Mouse (Mus musculus) WW6 (cell line): Measurements from ENCODE around the gene Agrp.
"Not testable (repeated sequence)": the region's sequence is repeated elsewhere in the genome, so short reads cannot be mapped to it uniquely, and the experiment has no call there.

ENCODE experiments used
- DNase-seq: peaks from one replicate; pipeline ENCODE4 v3.0.0-alpha.2; 2013; ENCODE audit warnings: low read depth, low spot score

Agrp gene

DNA sequence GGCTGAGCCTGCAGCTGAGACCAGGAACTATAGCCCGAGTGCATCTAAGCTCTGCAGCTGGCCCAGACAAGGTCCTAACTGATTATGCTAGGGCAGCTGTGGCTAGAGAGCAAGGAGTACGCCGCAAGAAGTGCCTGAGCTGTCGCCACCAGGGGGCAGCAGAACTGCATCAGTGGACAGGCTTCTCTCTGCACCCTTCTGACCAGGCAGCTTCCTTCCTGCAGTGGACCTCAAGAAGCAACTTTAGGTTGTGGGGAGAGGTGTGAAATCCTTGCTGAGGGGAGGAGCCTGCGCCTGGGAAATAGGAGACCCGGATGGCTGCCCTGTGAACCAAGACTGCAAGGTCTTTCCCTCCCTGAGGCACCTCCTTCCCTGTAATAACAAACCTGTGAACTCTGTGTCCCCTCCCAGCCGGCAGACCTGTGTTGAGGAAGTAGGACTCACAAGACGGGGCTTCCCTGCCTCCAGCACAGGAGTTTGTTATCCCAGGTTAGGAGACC is 14.7 kb downstream of the Agrp start:
- peak; percentile 95 for DNase-seq

DNA sequence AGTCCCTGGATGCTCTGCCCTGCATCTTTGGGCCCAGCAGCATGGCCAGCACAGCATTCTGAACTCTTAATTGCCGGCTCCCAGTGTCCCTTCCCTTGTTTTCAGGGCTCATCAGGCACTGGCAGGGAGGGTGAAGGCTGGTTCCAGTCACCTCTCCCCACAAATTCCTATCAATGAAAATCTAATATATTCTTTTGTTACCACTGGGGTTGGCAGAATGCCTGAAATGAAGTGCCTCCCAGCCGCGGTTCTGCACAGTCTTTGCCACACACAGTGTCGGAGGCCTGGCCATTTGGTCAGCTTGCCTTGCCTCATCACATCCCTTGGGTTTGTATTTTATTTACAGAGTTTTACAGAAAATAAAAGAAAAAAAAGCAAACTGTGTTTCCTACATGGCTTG is 15.4 kb downstream of the Agrp start:
- no peak for DNase-seq

DNA sequence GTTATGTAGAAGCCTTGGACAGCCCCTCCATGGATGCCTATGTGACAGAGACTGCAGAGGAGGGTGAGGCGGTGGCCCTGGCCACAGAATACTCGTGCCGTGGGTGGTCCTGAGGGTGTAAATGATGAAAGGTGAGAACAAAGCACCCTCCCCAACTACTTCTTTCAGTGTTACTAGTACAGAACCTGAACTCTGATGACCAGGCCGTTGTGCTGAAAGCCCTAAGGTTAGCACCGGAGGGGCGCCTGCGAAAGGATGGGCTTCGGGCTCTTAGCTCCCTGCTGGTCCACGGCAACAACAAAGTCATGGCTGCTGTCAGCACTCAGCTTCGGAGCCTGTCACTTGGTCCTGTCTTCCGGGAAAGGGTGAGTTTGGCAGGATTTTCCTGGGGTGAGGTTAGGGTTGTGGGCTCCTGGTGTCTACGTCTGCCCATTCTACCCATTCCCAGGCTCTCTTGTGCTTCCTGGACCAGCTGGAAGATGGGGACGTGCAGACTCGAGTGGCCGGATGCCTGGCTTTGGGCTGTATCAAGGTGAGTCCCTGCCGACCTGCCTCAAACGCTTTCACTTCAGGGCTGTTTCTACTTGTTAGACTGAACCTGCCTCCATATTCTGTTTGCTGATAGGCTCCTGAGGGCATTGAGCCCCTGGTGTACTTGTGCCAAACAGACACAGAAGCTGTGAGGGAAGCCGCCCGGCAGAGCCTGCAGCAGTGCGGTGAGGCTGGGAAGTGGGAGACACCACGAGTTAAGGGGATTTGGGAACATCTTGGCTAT is 16.1 kb downstream of the Agrp start:
- no peak for DNase-seq

DNA sequence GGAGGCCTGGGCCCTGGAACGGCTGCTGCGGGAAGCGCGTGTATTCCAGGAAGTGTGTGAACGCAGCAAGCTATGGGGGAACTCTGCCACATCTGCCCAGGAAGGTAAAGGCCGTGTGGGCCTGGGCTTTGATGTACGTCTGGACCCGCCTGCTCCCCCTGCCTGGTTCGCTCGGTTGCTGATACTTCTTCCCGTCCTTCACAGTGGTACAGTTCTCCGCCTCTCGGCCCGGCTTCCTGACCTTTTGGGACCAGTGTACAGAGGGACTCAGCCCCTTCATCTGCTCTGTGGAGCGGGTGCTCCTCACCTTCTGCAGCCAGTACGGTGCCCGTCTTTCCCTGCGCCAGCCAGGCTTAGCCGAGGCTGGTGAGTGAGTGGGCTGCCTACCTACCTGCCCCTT is 17.0 kb downstream of the Agrp start:
- no peak for DNase-seq

DNA sequence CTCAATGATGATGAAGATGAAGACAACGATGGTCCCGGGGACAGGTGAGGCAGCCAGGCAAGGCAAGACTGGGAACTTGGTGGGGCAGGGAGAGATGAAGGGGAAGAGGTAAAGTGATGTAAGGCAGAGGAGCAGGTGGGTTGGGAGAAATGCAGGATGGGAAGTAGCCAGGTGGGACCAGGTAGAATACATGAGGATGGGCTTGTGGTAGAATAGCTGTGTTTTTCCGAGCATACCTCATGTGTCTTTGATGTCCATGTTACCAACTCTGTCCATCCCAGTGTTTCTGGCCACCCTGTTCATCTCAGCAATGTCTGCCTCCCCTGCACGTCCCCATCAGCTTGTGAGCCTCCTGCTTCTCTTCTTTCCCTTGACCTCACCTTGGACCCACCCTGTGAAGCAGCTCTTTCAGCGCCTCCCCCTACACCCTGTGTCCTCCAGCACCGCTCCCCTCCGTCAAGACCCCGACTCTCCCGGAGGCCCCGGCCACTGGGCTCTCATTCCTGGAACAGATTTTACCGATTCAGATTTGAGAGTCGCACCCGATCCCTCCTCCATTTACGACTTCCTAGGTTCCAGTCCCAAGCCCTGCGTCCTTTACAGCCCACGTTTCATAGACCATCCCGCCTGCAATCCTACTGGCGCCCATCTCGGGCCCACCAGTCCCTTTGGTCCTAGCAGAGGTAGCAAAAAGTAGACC is 18.2 kb downstream of the Agrp start:
- no peak for DNase-seq

DNA sequence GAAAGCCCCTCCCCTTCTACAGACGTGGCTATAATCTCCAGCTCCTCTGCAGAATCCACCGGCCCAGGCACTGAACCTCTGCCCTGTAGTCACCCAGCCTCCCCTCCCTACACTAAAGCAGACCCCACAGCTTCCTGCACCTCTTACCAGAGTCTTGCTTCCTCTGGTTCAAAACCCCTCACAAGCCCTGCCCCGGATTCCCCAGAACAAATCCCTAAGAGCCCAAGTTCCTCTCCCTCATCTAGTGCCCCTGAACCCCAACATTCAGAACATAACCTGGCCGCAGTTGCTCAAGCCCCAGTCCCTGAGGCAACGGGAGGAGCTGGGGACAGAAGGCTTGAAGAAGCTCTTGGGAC is 18.9 kb downstream of the Agrp start:
- no peak for DNase-seq

DNA sequence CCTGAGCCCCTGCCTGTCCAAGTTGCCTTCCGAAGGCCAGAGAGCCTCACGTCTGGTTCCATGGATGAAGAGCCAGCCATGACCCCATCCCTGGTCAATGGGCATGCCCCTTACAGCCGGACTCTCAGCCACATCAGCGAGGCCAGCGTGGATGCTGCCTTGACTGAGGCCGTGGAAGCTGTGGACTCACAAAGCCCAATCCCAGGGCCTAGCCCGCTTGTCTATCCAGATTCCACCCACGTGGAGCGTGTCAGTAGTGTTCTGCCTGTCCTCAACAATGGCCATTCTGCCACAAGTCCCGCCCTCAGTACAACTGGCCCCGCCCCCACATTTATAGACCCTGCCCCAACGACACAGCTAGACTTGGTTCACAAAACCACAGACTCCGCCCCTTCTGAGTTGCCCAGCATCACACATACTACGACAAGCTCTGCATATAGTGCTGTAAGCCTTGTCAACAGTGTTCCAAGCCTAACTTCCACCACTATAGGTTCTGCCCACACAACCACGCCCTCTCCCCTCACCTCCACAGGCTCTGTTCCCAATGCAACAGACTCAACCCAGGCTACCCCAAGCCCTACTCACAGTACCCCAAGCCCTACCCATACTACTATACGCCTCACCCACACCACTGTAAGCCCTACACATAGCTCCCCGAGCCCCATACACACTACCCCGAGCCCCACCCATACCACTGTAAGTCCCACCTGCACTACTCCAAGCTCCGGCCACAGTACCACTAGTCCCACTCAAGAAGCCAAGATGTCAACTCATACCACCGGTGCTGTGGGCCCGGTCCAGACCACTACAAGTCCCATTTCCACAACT is 19.5 kb downstream of the Agrp start:
- no peak for DNase-seq

DNA sequence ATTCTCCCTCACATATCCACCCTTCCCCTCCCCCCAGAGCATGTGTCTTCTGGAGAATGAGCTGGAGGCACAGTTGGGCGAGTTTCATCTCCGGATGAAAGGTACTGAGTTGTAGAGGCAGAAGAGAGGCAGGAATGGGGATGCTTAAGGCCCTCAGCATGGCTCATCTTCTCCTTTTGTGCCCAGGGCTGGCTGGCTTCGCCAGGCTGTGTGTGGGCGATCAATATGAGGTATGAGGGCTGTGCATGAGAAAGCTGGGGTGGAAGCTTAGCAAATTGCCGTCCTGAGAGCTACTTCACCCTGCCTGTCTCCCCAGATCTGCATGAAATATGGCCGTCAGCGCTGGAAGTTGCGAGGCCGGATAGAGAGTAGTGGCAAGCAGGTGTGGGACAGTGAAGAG is 21.3 kb downstream of the Agrp start:
- DNase-seq, result no peak

DNA sequence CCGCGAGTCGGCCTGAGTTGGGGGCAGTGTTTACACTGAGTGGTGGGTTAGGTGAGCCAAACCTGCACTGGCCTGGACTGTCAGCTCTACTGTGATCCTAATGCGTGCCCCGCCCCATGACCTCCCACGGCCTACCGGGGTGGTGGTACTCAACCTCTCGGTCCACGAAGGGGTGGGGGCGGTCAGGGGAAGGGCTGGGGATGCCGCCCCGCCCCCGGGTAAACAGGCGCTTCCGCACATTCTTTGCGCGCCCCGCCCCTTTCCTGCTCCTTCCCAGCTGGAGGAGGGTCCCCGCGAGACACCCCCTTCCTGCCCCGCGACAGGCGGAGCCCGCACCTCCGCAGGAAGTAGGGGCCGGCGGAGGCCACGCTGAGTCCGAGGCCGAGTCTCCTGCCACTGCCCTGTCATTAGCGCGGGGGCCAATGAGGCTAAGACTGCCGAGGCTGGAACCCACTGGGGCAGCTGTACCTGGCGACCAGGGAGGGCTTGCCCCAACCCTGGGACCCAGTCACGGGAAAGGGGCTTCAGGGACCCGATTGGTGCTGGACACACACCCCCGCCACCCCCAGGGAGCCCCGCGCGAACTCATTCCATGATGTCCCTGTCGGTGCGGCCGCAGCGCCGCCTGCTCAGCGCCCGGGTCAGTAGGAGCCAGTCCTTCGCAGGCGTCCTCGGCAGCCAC is 23.2 kb downstream of the Agrp start:
- no peak for DNase-seq

DNA sequence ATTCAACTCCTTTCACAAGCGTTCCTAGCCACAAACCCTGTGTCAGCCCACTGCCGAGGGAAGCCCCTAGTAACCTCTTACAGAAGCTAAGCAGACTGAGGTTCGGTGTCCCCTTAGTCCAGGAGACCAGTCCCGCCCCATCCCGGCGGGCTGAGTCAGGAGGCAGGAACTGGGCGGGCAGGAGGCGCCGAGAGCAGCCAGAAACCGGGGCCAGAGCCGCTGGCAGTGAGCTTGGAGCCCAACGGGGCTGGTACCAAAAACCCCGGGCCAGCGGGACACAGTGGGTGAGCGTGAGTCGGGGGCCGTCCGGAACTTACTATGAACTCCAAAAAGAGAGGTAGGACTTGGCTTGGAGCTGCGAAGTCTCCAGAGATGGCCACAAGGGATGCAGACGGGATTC is 24.2 kb downstream of the Agrp start:
- DNase-seq, result no peak

DNA sequence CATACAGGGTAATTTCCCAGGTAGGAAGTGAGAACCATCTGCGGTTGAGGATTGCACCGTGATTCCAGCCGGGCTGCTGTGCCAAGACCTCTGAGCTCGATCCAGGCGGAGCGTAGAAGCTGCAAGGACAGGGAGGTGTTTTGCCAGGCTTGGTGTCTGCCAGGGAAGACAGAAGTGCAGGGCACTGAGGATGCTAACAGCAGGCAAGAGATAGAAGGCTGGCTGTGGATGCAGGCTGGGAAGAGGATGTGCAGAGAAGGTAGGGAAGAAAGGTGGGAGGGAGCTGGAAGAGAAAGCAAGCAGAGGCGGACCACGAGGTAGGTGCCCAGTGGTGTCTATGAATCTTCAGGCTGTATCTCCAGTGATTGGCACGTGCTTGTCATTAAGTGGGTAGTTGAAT is 25.4 kb downstream of the Agrp start:
- no peak for DNase-seq

DNA sequence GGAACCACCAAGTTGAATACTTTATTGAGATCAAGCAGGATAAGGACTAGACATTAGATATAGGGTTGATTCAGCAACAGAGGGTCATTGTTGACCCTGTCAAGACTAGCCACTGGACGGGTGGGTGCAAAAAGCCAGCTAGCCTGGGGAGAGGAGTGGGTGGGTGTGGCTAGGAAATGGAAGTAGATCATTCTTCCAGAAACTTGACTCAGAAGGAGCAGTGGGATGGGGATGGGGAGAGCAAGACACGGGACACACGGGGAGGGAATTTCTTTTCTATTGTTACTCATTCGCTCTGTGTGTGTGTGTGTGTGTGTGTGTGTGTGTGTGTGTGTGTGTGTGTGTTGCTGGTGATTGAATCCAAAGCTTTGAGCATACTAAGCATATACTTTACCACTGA is 27.4 kb downstream of the Agrp start:
- no peak for DNase-seq

DNA sequence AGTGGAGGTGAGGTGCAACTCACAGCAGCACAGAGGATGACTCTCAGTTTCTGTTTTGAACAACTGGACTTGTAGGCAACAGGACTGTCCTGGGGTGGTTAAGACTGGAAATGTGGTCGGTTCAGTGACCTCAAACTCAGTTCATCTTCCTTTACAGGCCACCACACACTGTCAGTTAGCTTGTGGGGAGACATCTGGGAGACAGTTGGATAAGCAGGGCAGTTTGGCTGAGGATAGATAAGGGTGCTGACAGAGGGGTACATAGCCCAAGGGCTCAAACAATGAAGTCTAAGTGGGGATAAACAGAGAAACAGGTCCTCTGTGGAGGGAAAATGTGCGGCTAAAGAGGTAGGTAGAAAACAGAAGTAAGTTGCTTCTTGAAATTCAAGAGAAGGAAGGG is 27.8 kb downstream of the Agrp start:
- no peak for DNase-seq

DNA sequence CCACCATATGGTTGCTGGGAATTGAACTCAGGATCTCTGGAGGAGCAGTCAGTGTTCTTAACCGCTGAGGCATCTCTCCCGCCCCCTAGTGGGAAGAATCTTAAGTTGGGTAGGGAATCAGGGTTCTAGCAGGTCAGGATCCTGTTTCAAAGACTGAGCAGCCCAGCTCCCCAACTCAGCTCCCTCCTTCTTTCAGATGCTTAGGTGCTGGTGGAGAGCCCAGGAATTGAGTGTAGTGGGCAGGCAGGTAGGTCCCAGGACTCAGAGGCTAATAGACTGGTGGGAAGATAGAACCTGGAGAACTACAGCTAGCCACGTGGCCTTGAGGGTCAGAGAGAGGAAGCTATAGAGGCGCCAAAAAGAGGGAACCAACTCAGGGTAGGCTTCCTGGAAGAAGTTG is 29.5 kb downstream of the Agrp start:
- DNase-seq, result no peak

DNA sequence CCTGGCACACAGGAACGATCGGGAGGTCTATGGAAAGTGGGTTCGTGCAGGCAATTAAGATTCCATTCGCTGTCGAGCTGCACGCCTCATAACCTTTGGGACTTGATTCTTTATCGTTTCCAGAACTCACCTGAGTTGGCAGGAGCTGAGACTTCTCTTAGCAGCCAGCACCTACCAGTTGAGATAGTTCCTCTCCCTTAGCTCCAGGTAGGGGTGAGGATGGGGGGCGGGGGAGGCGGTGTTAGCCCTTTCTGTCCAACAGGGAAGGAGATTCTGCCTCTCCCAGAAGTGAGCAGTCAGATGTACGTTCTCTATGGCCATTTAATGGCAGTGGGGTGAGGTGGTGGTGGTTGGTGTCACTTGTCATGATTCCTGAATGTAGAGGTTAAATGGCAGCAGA is 30.1 kb downstream of the Agrp start:
- DNase-seq, result no peak

DNA sequence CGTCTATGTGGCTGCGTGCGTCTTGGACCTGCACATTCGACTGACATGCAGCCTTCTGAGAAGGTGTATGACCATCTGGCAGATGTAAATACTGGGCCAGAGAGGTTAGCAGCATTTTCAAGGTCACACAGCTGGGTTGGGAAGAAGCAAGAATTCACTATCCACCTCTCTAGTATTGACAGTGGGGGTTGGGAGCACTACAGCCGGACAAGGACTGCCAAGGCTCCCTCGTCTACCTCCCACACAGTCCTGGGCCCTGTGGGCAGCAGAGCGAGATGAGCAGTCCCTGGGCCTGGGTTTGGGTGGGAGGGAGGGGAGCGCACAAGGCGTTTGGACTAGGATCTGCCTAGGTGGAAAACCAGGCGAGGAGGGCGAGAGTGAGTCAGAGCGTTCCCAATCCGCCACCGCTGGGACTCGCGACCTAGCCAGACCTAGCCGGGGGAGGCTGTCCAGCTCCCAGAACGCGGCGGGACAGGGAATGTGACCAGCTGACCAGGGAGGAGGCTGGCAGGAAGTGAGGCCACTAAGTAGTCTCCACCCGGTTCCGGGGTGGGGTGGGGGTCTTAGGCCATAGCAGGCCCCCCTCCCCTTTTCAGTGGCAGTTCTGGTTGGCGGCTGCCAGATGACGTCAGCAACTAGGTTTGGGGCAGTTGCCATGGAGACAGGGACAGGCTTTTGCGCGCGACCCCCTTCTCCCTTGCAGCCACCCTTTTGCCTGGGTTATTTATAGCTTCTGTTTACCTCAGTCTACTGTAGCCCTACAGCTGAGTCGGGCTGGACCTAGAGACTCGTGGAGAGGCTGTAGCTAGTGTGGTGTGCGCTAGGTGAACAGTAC is 30.8 kb downstream of the Agrp start:
- no peak for DNase-seq

DNA sequence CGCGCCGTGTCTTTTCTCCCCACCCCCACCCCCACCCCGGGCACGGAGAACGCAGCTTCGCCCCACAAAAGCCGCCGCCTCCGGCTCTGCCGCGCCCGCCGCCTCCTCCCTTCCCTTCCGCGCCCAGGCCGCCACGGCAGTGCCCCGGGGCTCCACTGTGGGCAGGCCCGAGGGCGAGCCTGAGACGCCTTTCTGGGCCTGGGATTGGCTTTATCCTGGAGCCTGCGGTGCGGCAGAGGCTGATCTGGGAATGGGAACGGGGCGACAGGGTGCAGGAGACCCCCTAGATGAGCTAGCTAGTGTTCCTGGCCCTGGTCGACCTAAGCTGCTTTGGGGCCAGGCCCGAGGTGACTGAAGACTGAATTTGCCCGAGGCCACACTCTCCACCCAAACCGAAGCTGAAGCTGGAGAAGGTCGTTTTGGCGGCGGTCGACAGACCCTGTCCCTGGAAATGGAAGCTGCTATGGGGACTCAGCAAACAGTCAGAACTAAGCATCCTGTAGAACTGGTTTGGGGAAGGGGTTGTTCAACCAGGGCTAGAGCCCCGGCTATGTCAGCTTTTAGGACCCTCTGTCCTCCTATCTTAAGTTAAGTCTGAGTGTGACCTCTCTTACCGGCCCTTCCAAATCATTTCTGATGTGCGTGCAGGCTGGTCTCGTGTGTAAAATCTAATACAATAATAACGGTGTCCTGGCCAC is 31.6 kb downstream of the Agrp start:
- no peak for DNase-seq

DNA sequence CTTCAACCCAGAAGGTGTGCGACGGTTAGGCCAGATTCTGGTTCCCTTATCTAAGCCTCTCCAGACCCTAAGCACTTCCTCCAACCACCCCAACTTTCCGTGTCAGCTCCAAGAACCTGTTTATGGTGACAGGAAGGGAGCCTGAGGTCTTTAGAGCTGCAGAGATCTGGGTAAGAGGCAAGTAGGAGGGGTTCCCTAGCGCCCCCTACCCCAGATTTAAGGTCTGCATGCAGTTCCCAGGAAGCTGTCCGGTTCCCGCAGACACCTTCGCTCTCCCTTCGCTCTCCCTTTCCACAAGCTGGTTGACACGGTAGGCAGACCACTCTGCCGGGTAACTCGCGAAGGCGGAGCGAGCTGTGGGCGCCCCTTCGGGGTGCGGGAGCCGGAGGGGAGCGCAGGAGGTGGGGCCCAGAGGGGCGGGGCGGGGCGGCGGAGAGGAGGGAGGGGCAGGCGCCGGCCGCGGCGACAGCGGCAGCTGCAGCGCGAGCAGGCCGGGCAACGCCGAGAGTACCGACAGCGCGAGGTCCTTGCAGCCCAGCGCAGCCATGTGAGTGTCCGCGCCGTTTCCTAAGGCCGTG is 32.3 kb downstream of the Agrp start, which contains the start of gene Ripor1:
TSS of gene Ripor1 (plus strand) at position 452 of the 578 bp plus-strand sequence.
- DNase-seq, result peak; percentile 76

DNA sequence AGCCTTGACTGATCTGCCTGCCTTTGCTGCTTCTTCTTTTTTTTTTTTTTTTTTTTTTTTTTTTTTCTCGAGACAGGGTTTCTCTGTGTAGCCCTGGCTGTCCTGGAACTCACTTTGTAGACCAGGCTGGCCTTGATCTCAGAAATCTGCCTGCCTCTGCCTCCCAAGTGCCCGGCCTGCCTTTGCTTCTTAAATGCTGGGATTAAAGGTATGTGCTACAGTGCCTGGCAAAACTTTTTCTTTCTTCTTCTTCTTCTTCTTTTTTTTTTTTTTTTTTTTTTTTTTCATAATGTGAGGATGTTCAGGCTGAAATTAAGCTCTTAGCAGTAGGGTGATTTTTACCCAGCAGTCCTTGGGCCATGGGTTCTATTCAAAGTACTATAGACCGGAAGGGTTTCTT is 34.7 kb downstream of the Agrp start:
- DNase-seq, result not testable (repeated sequence)

DNA sequence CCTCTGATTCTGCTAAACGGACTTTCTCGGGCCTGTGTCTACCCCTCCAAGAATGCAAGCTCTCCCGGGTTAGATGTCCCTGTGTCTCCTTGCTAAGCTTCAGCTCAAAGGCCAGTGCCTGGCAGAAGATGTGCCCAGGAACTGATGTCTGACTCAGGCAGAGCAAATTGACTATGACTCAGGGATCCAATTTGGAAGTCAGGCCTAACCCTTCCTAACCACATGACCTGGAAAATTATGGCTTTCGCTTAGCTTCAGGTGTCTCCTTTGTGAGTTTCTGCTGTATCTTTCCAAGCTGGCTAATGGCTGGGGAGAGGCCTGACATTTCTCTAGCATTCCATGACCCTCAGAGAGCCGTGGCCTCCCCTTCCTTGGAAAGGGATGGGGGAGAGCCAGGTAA is 35.9 kb downstream of the Agrp start:
- no peak for DNase-seq
